Comparison of ENCODE assay signal across 12 mouse cellular contexts in the genomic region with DNA sequence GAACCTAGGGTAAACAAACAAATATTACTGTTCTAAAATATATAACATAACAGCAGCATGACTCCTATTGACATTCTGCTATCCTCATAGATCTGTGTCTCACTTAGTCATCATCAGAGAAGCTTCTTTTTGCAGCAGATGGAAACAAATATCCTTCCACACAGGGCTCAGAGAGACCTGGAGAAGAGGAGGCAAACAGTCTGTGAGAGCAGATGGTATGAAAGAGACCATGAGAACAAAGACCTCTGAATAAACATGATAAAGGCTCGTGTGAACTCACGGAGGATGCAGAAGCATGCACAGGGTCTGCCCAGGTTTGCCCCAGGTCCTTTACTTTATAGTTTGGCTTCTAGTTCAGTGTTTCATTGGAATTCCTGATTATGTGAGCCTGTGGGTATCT. TPM values are rescaled to one million over a fixed set of nuclear protein-coding genes. Genes with fewer than 3 reads are reported as not detected.
"Had no signal": no experiment of that assay in that cellular context is flagged by ENCODE, and none has a peak within 500 bp of the region (broad histone marks: within the 10 kb centered on the region; RNA-seq: fewer than 3 reads in every experiment).

No protein-coding gene starts in this region.

- DNase-seq: kidney, adult 11 months; kidney, adult 8-10 months; kidney, postnatal 10 days; kidney, postnatal 36 days; left cerebral cortex, postnatal 4 days; liver, postnatal 0 days; lung, embryonic 14.5 days; retina, postnatal 1 day; thymus, adult 2 months; thymus, postnatal 14 days had no signal

RNA-seq across cellular contexts. Expression of gene Lsamp, which starts 24.6 kb away (rescaled TPM):
- total RNA-seq: megakaryocyte, adult 5-6 weeks; monocyte, adult 5-6 weeks had no signal
